Mouse (Mus musculus): ENCODE measurements around the gene Lurap1.

GRCm38 (mm10) chr4:116142269-116142668 is 8.9 kb downstream of the Lurap1 start:
- TF ChIP-seq CTCF (IDR thresholded peaks at IDR 0.05; ENCODE audit: low read depth, low read length) (no peak), POLR2A (IDR thresholded peaks at IDR 0.05; ENCODE audit: extremely low read depth, insufficient read depth, low read length) (no peak)

Data from liver, adult 2 months (tissue).